Mouse (Mus musculus) intestine, embryonic 16.5 days (tissue): ENCODE results near the gene Acss3. TPM values are rescaled to one million over a fixed set of nuclear protein-coding genes. Genes with fewer than 3 reads are reported as not detected.

Experiments
- ATAC-seq: fragments of 200-750 bp; cut with Nextera tagmentation; 2 replicates; pipeline ENCODE4 v1.8.0; 2017; ENCODE audit warnings: moderate TSS enrichment, moderate library complexity
- H3K27ac ChIP-seq: fragments of 300-500 bp; sonication (generic); 2 replicates; pipeline ENCODE4 v1.5.1; 2014; ENCODE audit warnings: mild to moderate bottlenecking, low read length
- H3K27me3 ChIP-seq: fragments of 300-500 bp; sonication (generic); replicated peaks from 2 replicates; pipeline ENCODE4 v1.6.1; 2014; ENCODE audit warnings: low read length, control low read depth, mixed read lengths; ENCODE audit not compliant: control insufficient read depth, insufficient read depth
- H3K36me3 ChIP-seq: fragments of 300-500 bp; sonication (generic); 2 replicates; pipeline ENCODE4 v1.6.1; 2014; ENCODE audit warnings: low read length, control low read depth; ENCODE audit not compliant: control insufficient read depth, insufficient read depth
- H3K4me1 ChIP-seq: fragments of 300-500 bp; sonication (generic); 2 replicates; pipeline ENCODE4 v1.6.1; 2014; ENCODE audit warnings: low read length, control low read depth, mixed read lengths; ENCODE audit not compliant: control insufficient read depth, insufficient read depth
- H3K4me2 ChIP-seq: fragments of 300-500 bp; sonication (generic); 2 replicates; pipeline ENCODE4 v1.6.1; 2014; ENCODE audit warnings: low read depth, low read length, control low read depth
- H3K4me3 ChIP-seq: fragments of 300-500 bp; sonication (generic); 2 replicates; pipeline ENCODE4 v1.5.1; 2014; ENCODE audit warnings: mild to moderate bottlenecking, low read length
- H3K9ac ChIP-seq: fragments of 300-500 bp; sonication (generic); 2 replicates; pipeline ENCODE4 v1.6.1; 2014; ENCODE audit warnings: low read depth, low read length
- H3K9me3 ChIP-seq: fragments of 300-500 bp; sonication (generic); 2 replicates; pipeline ENCODE4 v1.6.1; 2016; ENCODE audit warnings: low read length, control low read depth; ENCODE audit not compliant: control insufficient read depth
- WGBS: fragments of 180-500 bp; shearing (Covaris S2); extraction: QIAGEN DNeasy Blood & Tissue Kit; methylation state at CpG from one replicate; pipeline ENCODE4 v1.1.7; 2014; 5-methylcytosine and 5-hydroxymethylcytosine counted together
- polyA plus RNA-seq: library from polyadenylated mRNA; unstranded; fragments of >200 nt; fragmentation: Nextera tagmentation; extraction: Ambion mirVana; gene quantifications from 2 replicates; pipeline ENCODE4 v1.2.1, GENCODE M21; 2015

The Acss3 gene
- polyA plus RNA-seq, 1 experiment from 2014 or later: 1.1 TPM

- no peaks in the 10 kb centered on the region for H3K36me3 ChIP-seq
- H3K27ac ChIP-seq: no peak overlapping the region
- H3K27me3 ChIP-seq: no peaks in the 10 kb centered on the region
- WGBS: 85% methylated on average over 4 of the region's 4 CpGs
- H3K9me3 ChIP-seq: no peaks in the 10 kb centered on the region
- no peak overlapping the region for H3K4me2 ChIP-seq
- H3K4me3 ChIP-seq: no peak overlapping the region
- ATAC-seq: no peak
- H3K9ac ChIP-seq: no peak overlapping the region
- H3K4me1 ChIP-seq: no peaks in the 10 kb centered on the region
Measured at GRCm38 (mm10) chr10:107039211-107039610, 84.3 kb downstream of the Acss3 start.

DNA sequence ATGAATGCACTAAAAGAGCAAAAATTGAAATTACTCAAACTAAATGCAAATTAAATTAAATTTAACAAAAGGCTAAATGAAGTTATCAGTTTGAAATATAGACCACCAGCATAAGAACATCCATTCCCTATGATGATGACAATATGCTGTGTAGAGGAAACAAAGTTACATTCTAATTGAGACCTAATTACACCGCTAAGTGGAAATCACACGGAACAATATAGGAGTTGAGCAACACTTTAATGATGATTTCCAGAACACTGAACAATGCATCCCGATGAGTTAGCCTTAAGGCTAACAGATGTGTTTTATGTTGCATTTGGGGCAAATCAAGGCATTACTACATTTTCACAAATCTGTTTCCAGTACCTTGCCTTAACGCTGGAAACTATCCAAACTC lies 99.2 kb downstream of the Acss3 start:
- Histone ChIP-seq H3K9me3 (no peaks in the 10 kb centered on the region), H3K4me1 (no peaks in the 10 kb centered on the region), H3K4me3 (no peak overlapping the region), H3K4me2 (no peak overlapping the region), H3K36me3 (no peaks in the 10 kb centered on the region), H3K27me3 (no peaks in the 10 kb centered on the region), H3K27ac (no peak overlapping the region), H3K9ac (no peak overlapping the region)
- WGBS: 78% methylated on average over 4 of the region's 4 CpGs
- ATAC-seq: no peak

- 67% methylated on average over 5 of the region's 5 CpGs for WGBS
- Histone ChIP-seq H3K4me1 (no peaks in the 10 kb centered on the region), H3K4me2 (no peak overlapping the region), H3K27ac (no peak overlapping the region), H3K9me3 (no peaks in the 10 kb centered on the region), H3K36me3 (no peaks in the 10 kb centered on the region), H3K9ac (no peak overlapping the region), H3K27me3 (no peaks in the 10 kb centered on the region), H3K4me3 (no peak overlapping the region)
- ATAC-seq: no peak
Measured at GRCm38 (mm10) chr10:107021118-107021517, 102.3 kb downstream of the Acss3 start.

DNA sequence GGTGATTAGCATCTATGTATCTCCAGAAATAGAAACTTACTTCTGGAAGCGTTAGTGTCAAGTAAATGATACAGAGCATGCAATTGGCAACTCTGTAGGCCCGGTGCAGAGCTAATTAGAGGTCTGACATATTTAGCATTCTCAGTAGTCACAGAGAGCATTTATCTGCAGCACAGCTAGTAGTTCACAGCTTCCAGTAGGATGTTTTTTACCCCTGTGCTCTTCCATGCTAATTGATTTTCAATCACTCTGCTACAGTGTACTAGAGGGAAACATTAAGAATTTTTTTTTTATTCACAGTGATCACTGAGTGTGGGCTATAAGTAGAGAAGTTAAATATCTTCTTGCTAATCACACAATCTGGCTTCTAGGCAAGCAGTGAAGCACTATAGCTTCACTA lies 112.3 kb downstream of the Acss3 start:
- H3K36me3 ChIP-seq: no peaks in the 10 kb centered on the region
- no peak for ATAC-seq
- H3K4me3 ChIP-seq: no peak overlapping the region
- no peak overlapping the region for H3K9ac ChIP-seq
- 74% methylated on average over 2 of the region's 2 CpGs for WGBS
- no peak overlapping the region for H3K27ac ChIP-seq
- H3K4me1 ChIP-seq: no peaks in the 10 kb centered on the region
- no peaks in the 10 kb centered on the region for H3K9me3 ChIP-seq
- H3K4me2 ChIP-seq: no peak overlapping the region
- H3K27me3 ChIP-seq: no peaks in the 10 kb centered on the region

GRCm38 (mm10) chr10:106998052-106998625 lies 125.3 kb downstream of the Acss3 start:
- Histone ChIP-seq H3K9me3 (no peaks in the 10 kb centered on the region), H3K27ac (no peak overlapping the region), H3K4me1 (no peaks in the 10 kb centered on the region), H3K36me3 (no peaks in the 10 kb centered on the region), H3K9ac (no peak overlapping the region), H3K4me2 (no peak overlapping the region), H3K4me3 (no peak overlapping the region), H3K27me3 (no peaks in the 10 kb centered on the region)
- ATAC-seq: no peak
- WGBS: 85% methylated on average over 2 of the region's 2 CpGs

GRCm38 (mm10) chr10:106989478-106989877 lies 134.0 kb downstream of the Acss3 start:
- H3K4me1 ChIP-seq: no peaks in the 10 kb centered on the region
- no peak for ATAC-seq
- H3K36me3 ChIP-seq: no peaks in the 10 kb centered on the region
- H3K4me3 ChIP-seq: no peak overlapping the region
- H3K9ac ChIP-seq: no peak overlapping the region
- H3K9me3 ChIP-seq: no peaks in the 10 kb centered on the region
- no peak overlapping the region for H3K27ac ChIP-seq
- 79% methylated on average over 4 of the region's 4 CpGs for WGBS
- no peaks in the 10 kb centered on the region for H3K27me3 ChIP-seq
- no peak overlapping the region for H3K4me2 ChIP-seq

GRCm38 (mm10) chr10:106975193-106976141 lies 148.0 kb downstream of the Acss3 start:
- H3K4me3 ChIP-seq: no peak overlapping the region
- H3K36me3 ChIP-seq: no peaks in the 10 kb centered on the region
- H3K27me3 ChIP-seq: no peaks in the 10 kb centered on the region
- H3K4me1 ChIP-seq: no peaks in the 10 kb centered on the region
- no peak overlapping the region for H3K4me2 ChIP-seq
- no peaks in the 10 kb centered on the region for H3K9me3 ChIP-seq
- 63% methylated on average over 13 of the region's 13 CpGs for WGBS
- ATAC-seq: no peak
- H3K9ac ChIP-seq: no peak overlapping the region
- H3K27ac ChIP-seq: no peak overlapping the region

GRCm38 (mm10) chr10:106959026-106959425 lies 164.4 kb downstream of the Acss3 start:
- Histone ChIP-seq H3K4me1 (no peaks in the 10 kb centered on the region), H3K4me3 (no peak overlapping the region), H3K36me3 (no peaks in the 10 kb centered on the region), H3K4me2 (no peak overlapping the region), H3K27me3 (no peaks in the 10 kb centered on the region), H3K9ac (no peak overlapping the region), H3K27ac (no peak overlapping the region), H3K9me3 (no peaks in the 10 kb centered on the region)
- no peak for ATAC-seq
- 80% methylated on average over 3 of the region's 3 CpGs for WGBS

- no peaks in the 10 kb centered on the region for H3K4me1 ChIP-seq
- no peak overlapping the region for H3K4me2 ChIP-seq
- no peaks in the 10 kb centered on the region for H3K27me3 ChIP-seq
- H3K9ac ChIP-seq: no peak overlapping the region
- 55% methylated on average over 5 of the region's 5 CpGs for WGBS
- H3K27ac ChIP-seq: no peak overlapping the region
- H3K36me3 ChIP-seq: no peaks in the 10 kb centered on the region
- no peak overlapping the region for H3K4me3 ChIP-seq
- no peaks in the 10 kb centered on the region for H3K9me3 ChIP-seq
- peak; percentile 88 for ATAC-seq
Measured at GRCm38 (mm10) chr10:106941380-106941779, 182.1 kb downstream of the Acss3 start.
